Mouse (Mus musculus) heart, adult 2 months (tissue): Measurements from ENCODE around the gene Ttll11.

Source experiments
- CTCF ChIP-seq: fragments of 200-600 bp; IDR thresholded peaks from 2 replicates; pipeline ENCODE4 v1.8.1; 2022; ENCODE audit warnings: antibody characterized with exemption, mild to moderate bottlenecking, moderate library complexity
- EP300 ChIP-seq: fragments of 200-500 bp; IDR thresholded peaks from 2 replicates; pipeline ENCODE4 v1.6.1; 2011; ENCODE audit warnings: low read depth, low read length, control low read depth; ENCODE audit not compliant: insufficient read depth

DNA sequence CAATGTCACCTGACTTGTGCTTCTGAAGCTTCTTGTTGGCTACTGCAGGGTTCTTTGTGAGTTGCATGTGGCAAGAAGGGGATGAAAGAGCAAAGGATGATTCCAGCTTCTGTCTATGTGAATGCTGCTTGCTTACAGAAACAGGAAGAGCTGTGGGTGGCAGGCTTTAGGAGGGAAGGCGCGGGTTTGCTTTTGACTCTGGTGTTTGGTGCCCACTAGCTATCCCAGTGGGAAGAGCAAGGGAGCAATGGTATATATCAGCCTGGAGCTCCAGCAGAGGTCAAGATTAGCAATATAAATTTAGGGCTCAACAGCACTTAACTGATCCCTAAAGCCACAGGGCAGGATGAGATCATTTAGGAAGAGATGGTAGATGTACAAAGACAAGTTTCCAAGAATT, 82.6 kb downstream of the Ttll11 start:
- no peak for TF ChIP-seq EP300
- no peak for TF ChIP-seq CTCF
